Mouse (Mus musculus): ENCODE data around the gene Gabbr2. TPM values are rescaled to one million over a fixed set of nuclear protein-coding genes. Genes with fewer than 3 reads are reported as not detected.

Gabbr2 gene
- polyA plus RNA-seq, 1 experiment, result 25.0 TPM

DNA sequence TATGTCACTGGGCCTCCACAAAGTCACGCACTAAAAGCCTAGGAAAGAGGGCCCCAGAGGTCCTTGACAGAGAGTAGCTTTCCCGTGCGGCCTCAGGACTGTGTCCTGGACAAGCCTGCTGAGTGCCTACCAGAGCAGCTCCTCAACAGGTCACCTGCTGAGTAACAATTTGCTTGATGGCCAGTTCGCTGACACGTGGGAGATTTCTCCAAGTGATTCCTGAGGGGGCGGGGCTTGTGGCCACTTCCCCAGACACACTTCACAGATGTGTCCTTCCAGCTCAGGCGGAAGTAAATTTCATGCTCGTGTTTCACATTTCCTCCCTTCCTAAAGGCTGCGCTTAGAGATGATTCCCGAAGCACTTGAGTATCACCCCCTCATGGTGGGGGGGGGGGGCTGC, 108.6 kb downstream of the Gabbr2 start:
- TF ChIP-seq POLR2A (IDR thresholded peaks at IDR 0.05; ENCODE audit: borderline replicate concordance, extremely low read depth, insufficient read depth, insufficient read length, poor library complexity, severe bottlenecking) (no peak), CTCF (IDR thresholded peaks at IDR 0.05; ENCODE audit: borderline replicate concordance, extremely low read depth, insufficient read depth, insufficient read length) (no peak)

DNA sequence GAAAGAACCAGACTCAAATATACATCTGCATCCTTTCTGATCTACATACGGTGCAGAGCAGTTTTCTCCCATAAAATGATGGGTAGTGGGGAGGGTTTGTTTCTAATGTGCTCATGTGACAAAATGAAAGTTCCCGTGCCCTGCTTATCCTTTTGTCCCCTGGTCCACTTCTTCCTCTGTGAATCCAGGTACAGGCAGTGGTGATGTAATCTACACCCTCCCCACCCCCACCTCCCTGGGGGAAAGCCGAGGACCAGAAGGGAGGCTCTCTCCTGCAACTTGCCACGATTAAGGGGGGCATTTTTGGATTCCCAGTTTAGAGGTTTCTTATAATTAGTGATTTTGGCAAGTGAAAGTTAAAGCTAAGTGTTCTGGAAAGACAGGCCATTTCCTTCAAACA, 110.4 kb downstream of the Gabbr2 start:
- TF ChIP-seq CTCF (IDR thresholded peaks at IDR 0.05; ENCODE audit: borderline replicate concordance, extremely low read depth, insufficient read depth, insufficient read length), result no peak
- TF ChIP-seq POLR2A (IDR thresholded peaks at IDR 0.05; ENCODE audit: borderline replicate concordance, extremely low read depth, insufficient read depth, insufficient read length, poor library complexity, severe bottlenecking), result no peak
- DNase-seq (ENCODE audit: low read depth), result no peak

More for the DNA sequence above, 108.6 kb downstream of the Gabbr2 start:
- no peak for DNase-seq (ENCODE audit: low read depth)

DNA sequence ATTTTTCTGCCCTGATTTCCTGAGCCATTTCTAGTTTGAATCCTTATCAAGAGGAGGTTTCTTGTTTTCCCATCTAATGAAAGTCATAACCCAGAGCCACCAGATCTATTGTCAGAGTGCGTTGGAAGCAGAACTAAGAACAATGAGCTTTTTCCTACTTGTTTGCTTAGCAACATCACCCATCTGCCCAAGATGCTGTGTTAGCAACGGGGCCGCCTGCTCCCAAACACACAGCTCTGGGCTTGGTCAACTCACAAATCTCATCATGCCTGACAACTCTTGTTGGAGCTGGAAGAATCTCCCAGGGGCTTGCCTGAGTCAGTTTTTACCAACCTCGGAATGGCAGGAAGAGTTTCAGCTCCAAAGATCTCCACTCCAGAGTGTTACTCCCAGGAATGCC, 111.7 kb downstream of the Gabbr2 start:
- TF ChIP-seq POLR2A (IDR thresholded peaks at IDR 0.05; ENCODE audit: borderline replicate concordance, extremely low read depth, insufficient read depth, insufficient read length, poor library complexity, severe bottlenecking) (no peak), CTCF (IDR thresholded peaks at IDR 0.05; ENCODE audit: borderline replicate concordance, extremely low read depth, insufficient read depth, insufficient read length) (no peak)
- no peak for DNase-seq (ENCODE audit: low read depth)

DNA sequence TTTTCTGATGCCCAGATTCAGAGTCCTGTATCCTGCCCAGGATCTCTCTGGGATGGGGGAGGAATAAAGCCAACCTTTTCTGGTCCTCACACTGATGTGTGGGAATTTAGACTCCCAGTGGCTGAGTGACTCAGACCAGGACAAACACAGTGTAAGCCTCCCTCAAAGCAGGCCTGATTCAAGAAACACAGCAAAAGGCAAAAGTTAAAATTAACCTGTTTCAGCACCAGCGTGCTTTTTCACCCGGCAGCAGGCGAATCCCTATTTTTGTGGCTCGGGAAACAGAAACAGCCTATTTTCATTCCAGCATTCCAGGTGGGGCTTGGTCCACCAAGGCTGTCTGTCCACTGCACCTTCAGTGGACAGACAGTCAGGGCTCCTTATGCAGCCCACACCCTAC, 118.9 kb downstream of the Gabbr2 start:
- TF ChIP-seq POLR2A (IDR thresholded peaks at IDR 0.05; ENCODE audit: borderline replicate concordance, extremely low read depth, insufficient read depth, insufficient read length, poor library complexity, severe bottlenecking) (no peak), CTCF (IDR thresholded peaks at IDR 0.05; ENCODE audit: borderline replicate concordance, extremely low read depth, insufficient read depth, insufficient read length) (no peak)
- no peak for DNase-seq (ENCODE audit: low read depth)

DNA sequence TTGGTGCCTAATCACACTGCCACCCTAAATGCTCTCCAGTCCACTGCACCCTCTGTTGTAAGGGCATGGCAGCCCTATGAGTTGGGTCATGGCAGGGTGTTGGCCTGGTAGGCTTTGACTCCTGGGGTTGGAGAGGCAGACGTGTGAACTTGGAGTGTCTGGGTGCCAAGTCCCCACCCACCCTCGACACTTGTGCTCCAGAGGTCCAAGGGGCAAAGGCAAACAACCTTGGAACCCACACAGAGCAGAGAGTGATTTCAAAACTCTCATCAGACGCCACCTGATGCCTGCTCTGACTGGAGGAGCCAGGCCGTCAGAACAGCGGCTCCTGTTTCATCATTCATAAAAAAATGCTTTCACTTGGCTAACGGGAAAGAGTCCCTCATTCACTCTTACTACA, 121.5 kb downstream of the Gabbr2 start:
- no peak for TF ChIP-seq POLR2A (IDR thresholded peaks at IDR 0.05; ENCODE audit: borderline replicate concordance, extremely low read depth, insufficient read depth, insufficient read length, poor library complexity, severe bottlenecking)
- no peak for TF ChIP-seq CTCF (IDR thresholded peaks at IDR 0.05; ENCODE audit: borderline replicate concordance, extremely low read depth, insufficient read depth, insufficient read length)
- no peak for DNase-seq (ENCODE audit: low read depth)

DNA sequence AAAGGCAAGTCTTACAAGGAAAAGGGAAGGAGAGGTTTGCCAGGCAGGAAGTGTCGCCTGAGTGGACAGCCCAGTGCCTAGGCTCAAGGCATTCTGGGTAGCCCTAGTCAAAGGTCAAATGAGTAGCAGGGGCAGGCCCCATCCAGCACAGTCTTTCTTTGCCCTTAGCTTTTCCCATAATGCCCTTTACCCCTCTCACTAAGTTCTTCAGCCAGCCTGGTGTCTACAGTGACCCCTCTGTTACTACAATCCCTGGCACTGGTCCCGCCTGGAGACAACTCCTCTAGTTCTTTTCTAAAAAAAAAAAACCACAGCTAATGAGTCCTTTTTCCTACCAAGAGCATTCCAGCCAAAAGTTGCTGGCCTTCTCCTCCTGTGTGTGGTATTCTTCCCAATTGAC, 122.3 kb downstream of the Gabbr2 start:
- no peak for TF ChIP-seq POLR2A (IDR thresholded peaks at IDR 0.05; ENCODE audit: borderline replicate concordance, extremely low read depth, insufficient read depth, insufficient read length, poor library complexity, severe bottlenecking)
- TF ChIP-seq CTCF (IDR thresholded peaks at IDR 0.05; ENCODE audit: borderline replicate concordance, extremely low read depth, insufficient read depth, insufficient read length), result no peak
- no peak for DNase-seq (ENCODE audit: low read depth)

DNA sequence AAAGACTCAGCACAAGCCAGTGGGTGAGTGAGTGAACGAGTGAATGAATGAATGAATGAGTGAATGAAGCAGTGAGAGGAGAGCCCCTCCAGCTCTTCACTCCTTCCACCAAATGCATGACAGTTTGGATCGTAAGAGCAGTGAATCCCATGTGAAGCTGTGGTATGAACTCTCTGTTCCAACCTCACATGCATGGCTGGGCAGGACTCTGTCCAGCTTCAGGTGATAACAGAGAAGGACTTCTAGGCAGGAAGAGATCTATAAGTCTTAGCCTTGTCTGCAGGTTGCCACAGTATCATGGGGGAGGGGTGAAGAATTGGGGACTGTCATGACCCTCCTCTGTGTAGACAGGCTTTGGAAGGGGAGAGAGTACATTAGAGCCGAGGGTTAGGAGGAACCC, 122.8 kb downstream of the Gabbr2 start:
- TF ChIP-seq POLR2A (IDR thresholded peaks at IDR 0.05; ENCODE audit: borderline replicate concordance, extremely low read depth, insufficient read depth, insufficient read length, poor library complexity, severe bottlenecking) (no peak), CTCF (IDR thresholded peaks at IDR 0.05; ENCODE audit: borderline replicate concordance, extremely low read depth, insufficient read depth, insufficient read length) (no peak)
- DNase-seq (ENCODE audit: low read depth), result no peak

DNA sequence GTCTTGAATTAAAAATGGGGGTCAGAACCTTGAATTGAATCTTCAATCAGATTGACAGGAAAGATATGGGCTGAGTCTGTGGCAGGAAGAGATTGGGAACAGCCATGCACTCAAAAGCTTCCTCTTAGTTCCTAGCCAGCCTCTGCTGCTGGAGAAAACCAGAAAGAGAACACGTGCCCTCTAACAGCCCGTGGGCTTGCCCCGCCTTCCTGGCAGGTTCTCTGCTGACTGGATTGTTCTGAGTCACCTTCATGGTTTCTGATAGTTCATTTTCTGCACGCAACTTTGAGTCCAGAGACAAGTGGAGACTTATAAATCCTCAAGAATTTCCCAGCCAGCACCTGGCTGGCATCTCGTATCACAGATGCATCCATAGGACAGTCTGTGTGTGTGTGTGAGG, 123.5 kb downstream of the Gabbr2 start:
- no peak for DNase-seq (ENCODE audit: low read depth)
- no peak for TF ChIP-seq POLR2A (IDR thresholded peaks at IDR 0.05; ENCODE audit: borderline replicate concordance, extremely low read depth, insufficient read depth, insufficient read length, poor library complexity, severe bottlenecking)
- TF ChIP-seq CTCF (IDR thresholded peaks at IDR 0.05; ENCODE audit: borderline replicate concordance, extremely low read depth, insufficient read depth, insufficient read length), result no peak

DNA sequence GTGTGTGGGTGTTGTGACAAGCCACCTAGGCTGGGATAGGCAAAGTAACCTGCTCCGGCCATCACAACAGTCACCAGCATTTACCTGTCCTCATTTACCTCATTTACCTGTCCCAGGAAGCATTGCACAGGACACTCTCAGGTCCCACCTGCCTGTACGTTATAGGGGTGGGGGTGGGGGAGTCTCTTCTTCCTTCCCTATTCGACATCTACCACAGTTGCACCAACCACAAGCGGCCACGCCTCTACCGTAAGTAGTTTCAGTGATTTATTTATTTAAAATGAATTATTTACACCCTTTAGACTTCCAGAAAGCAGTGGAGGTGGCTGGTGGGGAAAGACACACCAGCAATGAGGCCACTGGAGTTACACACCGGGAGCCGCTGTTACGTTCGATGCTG, 123.9 kb downstream of the Gabbr2 start:
- TF ChIP-seq POLR2A (IDR thresholded peaks at IDR 0.05; ENCODE audit: borderline replicate concordance, extremely low read depth, insufficient read depth, insufficient read length, poor library complexity, severe bottlenecking) (no peak), CTCF (IDR thresholded peaks at IDR 0.05; ENCODE audit: borderline replicate concordance, extremely low read depth, insufficient read depth, insufficient read length) (no peak)
- no peak for DNase-seq (ENCODE audit: low read depth)

DNA sequence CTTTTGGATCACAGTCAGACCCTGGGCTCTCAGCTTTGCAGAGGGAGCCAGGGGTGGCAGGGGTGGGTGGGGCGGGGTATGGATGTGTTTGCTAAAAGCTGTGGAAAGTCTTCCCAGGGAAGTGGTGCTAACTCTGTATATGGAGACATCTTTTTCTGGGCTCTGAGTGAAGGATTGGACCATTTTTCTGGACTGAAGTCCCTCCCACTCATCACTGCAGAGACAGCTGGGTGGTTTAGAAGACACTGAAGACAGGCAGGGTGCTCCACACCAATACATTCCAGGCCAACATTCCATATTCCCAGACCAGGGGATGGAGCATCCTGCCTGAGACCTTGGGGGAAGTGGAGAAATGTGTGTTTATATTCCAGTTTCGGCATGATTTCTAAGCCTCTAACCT, 125.6 kb downstream of the Gabbr2 start:
- TF ChIP-seq CTCF (IDR thresholded peaks at IDR 0.05; ENCODE audit: borderline replicate concordance, extremely low read depth, insufficient read depth, insufficient read length), result no peak
- DNase-seq (ENCODE audit: low read depth), result no peak

DNA sequence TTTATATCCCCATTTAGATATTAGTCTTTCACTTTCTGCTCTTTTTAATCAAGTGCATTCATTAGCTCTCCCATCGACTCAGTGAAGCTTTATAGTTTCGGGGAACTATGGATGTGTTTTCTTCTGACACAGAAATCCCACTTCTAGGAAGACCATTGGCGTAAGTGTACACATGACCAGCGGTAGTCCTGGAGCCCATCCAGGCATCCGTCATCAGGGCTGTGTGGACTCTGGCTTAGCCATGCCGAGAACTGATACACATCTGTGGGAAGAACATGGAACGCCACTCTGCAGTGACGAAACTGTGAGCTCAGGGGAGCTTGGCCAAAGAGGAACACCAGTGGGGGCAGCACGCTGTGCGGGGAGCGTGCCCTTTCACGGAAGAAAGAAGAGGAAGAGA, 128.0 kb downstream of the Gabbr2 start:
- TF ChIP-seq CTCF (IDR thresholded peaks at IDR 0.05; ENCODE audit: borderline replicate concordance, extremely low read depth, insufficient read depth, insufficient read length), result no peak
- no peak for TF ChIP-seq POLR2A (IDR thresholded peaks at IDR 0.05; ENCODE audit: borderline replicate concordance, extremely low read depth, insufficient read depth, insufficient read length, poor library complexity, severe bottlenecking)
- DNase-seq (ENCODE audit: low read depth), result peak; percentile 69

DNA sequence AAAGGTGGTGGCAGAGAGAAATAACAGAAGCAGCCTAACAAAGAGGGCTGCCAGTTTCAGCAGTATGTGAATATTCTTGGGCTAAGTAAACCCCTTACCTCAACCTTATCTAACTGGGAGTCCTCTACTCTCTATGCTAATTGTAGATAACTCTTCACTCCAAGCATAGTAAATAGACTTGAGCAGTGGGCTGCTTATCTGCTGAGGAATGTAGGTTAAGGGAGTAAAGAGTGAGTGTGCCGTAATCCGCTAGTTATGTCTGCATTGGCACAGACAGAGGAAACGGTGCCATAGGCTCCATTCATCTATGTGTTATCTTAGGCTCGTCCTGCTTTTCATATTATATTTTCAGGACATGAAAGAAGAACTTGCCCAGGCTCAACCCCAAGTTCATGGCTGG, 129.0 kb downstream of the Gabbr2 start:
- DNase-seq (ENCODE audit: low read depth), result peak; percentile 34
- TF ChIP-seq POLR2A (IDR thresholded peaks at IDR 0.05; ENCODE audit: borderline replicate concordance, extremely low read depth, insufficient read depth, insufficient read length, poor library complexity, severe bottlenecking) (no peak), CTCF (IDR thresholded peaks at IDR 0.05; ENCODE audit: borderline replicate concordance, extremely low read depth, insufficient read depth, insufficient read length) (no peak)

DNA sequence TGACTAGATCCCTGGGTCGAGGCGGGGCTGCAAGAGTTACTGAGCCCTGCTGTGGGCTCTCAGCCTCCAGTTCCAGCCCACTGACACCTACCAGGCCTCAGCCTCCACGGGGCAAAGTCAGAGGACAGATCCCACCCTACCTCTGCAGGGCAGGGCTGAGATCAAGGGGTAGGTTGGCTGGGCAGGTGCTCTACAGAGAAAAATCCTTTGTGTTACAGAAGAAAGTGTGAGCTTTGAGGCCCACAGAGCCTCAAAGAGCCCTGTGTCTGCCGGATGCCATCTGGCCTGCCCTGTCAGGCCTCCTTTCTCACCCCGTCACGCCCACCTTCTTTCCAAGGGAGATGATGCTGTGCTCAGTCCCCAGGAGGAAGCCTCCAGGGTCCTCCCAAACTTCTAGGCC, 131.1 kb downstream of the Gabbr2 start:
- DNase-seq (ENCODE audit: low read depth), result no peak
- no peak for TF ChIP-seq CTCF (IDR thresholded peaks at IDR 0.05; ENCODE audit: borderline replicate concordance, extremely low read depth, insufficient read depth, insufficient read length)
- TF ChIP-seq POLR2A (IDR thresholded peaks at IDR 0.05; ENCODE audit: borderline replicate concordance, extremely low read depth, insufficient read depth, insufficient read length, poor library complexity, severe bottlenecking), result no peak
